Comparison of ENCODE assay signal across 15 mouse cellular contexts in the genomic region with DNA sequence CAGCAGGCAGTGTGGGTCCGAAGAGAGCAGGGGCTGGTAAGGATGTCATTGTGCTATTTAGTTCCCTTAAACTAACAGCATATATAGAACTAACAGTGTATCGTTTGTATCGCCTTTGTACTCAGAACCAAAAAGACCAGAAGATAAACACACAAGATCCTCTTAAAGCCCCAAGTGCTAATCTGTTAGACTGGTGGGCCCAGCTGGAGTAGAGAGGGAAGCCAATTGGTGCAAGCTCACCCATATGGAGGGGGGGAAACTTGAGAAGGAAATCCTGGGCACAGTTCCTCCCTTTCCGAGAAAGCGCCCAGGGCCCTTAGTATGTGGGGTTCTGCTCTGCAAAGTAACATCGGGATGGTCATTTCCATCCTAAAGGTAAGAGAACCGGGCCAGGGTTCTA. TPM values are rescaled to one million over a fixed set of nuclear protein-coding genes. Genes with fewer than 3 reads are reported as not detected.
A peak's percentile ranks its signal among the peaks of the same experiment; 100 is the strongest.
DNase-seq lines count a peak whose midpoint lies in the region; ATAC-seq and TF ChIP-seq lines count a peak whose summit lies in the region.
"Had no signal": no experiment of that assay in that cellular context is flagged by ENCODE, and none has a peak within 500 bp of the region (broad histone marks: within the 10 kb centered on the region; RNA-seq: fewer than 3 reads in every experiment).

No protein-coding gene starts in this region.

- H3K27me3 ChIP-seq in forebrain, embryonic 13.5 days = no peaks in the 10 kb centered on the region
- H3K27me3 ChIP-seq in forebrain, embryonic 11.5 days (ENCODE audit: control insufficient read depth, insufficient read depth, low read length) = no peaks in the 10 kb centered on the region
- H3K27me3 ChIP-seq in lung, embryonic 14.5 days (ENCODE audit: insufficient read depth, low read length) = no peaks in the 10 kb centered on the region
- no peaks in the 10 kb centered on the region for H3K27me3 ChIP-seq in embryonic facial prominence, embryonic 12.5 days
- H3K27me3 ChIP-seq in intestine, embryonic 15.5 days (replicated peaks) = no peaks in the 10 kb centered on the region

- H3K4me1 ChIP-seq in forebrain, embryonic 13.5 days = peaks cover 9% of the 10 kb centered on the region
- H3K4me1 ChIP-seq in forebrain, embryonic 11.5 days (replicated peaks; ENCODE audit: control insufficient read depth, insufficient read depth, low read length) = no peaks in the 10 kb centered on the region
- H3K4me1 ChIP-seq in lung, embryonic 14.5 days (ENCODE audit: insufficient read depth) = peaks cover 5% of the 10 kb centered on the region; the same call in 1 of the 2 replicates
- peaks cover 29% of the 10 kb centered on the region for H3K4me1 ChIP-seq in embryonic facial prominence, embryonic 12.5 days
- H3K4me1 ChIP-seq in intestine, embryonic 15.5 days (replicated peaks) = peaks cover 6% of the 10 kb centered on the region; the same call in 1 of the 2 replicates

- 0 out of 2 replicates have a peak overlapping the region, but pooled peaks have one; percentile 0 for H3K4me2 ChIP-seq in forebrain, embryonic 13.5 days
- no peak overlapping the region for H3K4me2 ChIP-seq in forebrain, embryonic 11.5 days (ENCODE audit: low read depth, low read length, severe bottlenecking)
- H3K4me2 ChIP-seq in lung, embryonic 14.5 days = no peak overlapping the region
- H3K4me2 ChIP-seq in embryonic facial prominence, embryonic 12.5 days (replicated peaks) = peak overlapping the region; percentile 21; the same call in 1 of the 2 replicates
- H3K4me2 ChIP-seq in intestine, embryonic 15.5 days (replicated peaks) = 0 out of 2 replicates have a peak overlapping the region, but pooled peaks have one; percentile 6

- TF ChIP-seq CTCF in lung, embryonic 14.5 days (IDR thresholded peaks at IDR 0.05; ENCODE audit: low read depth) = no peak

- peak overlapping the region; percentile 65 for H3K27ac ChIP-seq in forebrain, embryonic 13.5 days
- H3K27ac ChIP-seq in forebrain, embryonic 11.5 days (ENCODE audit: low read depth, low read length) = no peak overlapping the region
- no peak overlapping the region for H3K27ac ChIP-seq in lung, embryonic 14.5 days (ENCODE audit: low read depth)
- peak overlapping the region; percentile 37 for H3K27ac ChIP-seq in embryonic facial prominence, embryonic 12.5 days
- H3K27ac ChIP-seq in intestine, embryonic 15.5 days = peak overlapping the region; percentile 25; the same call in 1 of the 2 replicates
- H3K27ac ChIP-seq: layer of hippocampus, adult 2 months had no signal

- DNase-seq in forebrain, embryonic 11.5 days (ENCODE audit: low spot score) = no peak
- DNase-seq in lung, embryonic 14.5 days = no peak
- DNase-seq in lung, postnatal 36 days = no peak
- no peak for DNase-seq in layer of hippocampus, adult 8-10 months (ENCODE audit: low spot score in 2 of 2)
- no peak for DNase-seq in spleen, postnatal 36 days (ENCODE audit: low spot score in 2 of 2)
- DNase-seq: cerebellum, postnatal 36 days; gastrocnemius, postnatal 10 days; heart, postnatal 36 days; lung, postnatal 14 days; right cerebral cortex, adult 18-20 months; thymus, postnatal 14 days had no signal

- WGBS in forebrain, embryonic 13.5 days = 67% methylated on average over 7 of the region's 7 CpGs
- WGBS in forebrain, embryonic 11.5 days = 66% methylated on average over 7 of the region's 7 CpGs
- WGBS in lung, embryonic 14.5 days = 29% methylated on average over 7 of the region's 7 CpGs
- 57% methylated on average over 7 of the region's 7 CpGs for WGBS in embryonic facial prominence, embryonic 12.5 days
- 48% methylated on average over 7 of the region's 7 CpGs for whole genome bisulfite sequencing in intestine, embryonic 15.5 days

- no peak overlapping the region for H3K9ac ChIP-seq in forebrain, embryonic 13.5 days
- no peak overlapping the region for H3K9ac ChIP-seq in forebrain, embryonic 11.5 days (ENCODE audit: low read length)
- H3K9ac ChIP-seq in lung, embryonic 14.5 days = peak overlapping the region; percentile 2; the same call in 1 of the 2 replicates
- H3K9ac ChIP-seq in embryonic facial prominence, embryonic 12.5 days = no peak overlapping the region
- no peak overlapping the region for H3K9ac ChIP-seq in intestine, embryonic 15.5 days

- H3K4me3 ChIP-seq in forebrain, embryonic 13.5 days = no peak overlapping the region
- no peak overlapping the region for H3K4me3 ChIP-seq in forebrain, embryonic 11.5 days (ENCODE audit: low read depth, low read length)
- H3K4me3 ChIP-seq in lung, embryonic 14.5 days (ENCODE audit: low read depth, low read length) = no peak overlapping the region
- no peak overlapping the region for H3K4me3 ChIP-seq in embryonic facial prominence, embryonic 12.5 days
- no peak overlapping the region for H3K4me3 ChIP-seq in intestine, embryonic 15.5 days (replicated peaks)
- H3K4me3 ChIP-seq: layer of hippocampus, adult 2 months had no signal

- ATAC-seq in forebrain, embryonic 13.5 days = no peak
- no peak for ATAC-seq in forebrain, embryonic 11.5 days (replicated peaks; ENCODE audit: low FRiP score)
- ATAC-seq in lung, embryonic 14.5 days (ENCODE audit: insufficient read depth) = no peak
- no peak for ATAC-seq in embryonic facial prominence, embryonic 12.5 days (ENCODE audit: insufficient number of reproducible peaks, insufficient read depth, low FRiP score, low TSS enrichment)
- peak; percentile 12; the same call in 1 of the 2 replicates for ATAC-seq in intestine, embryonic 15.5 days

- H3K36me3 ChIP-seq in forebrain, embryonic 13.5 days (ENCODE audit: poor library complexity, severe bottlenecking) = no peaks in the 10 kb centered on the region
- H3K36me3 ChIP-seq in forebrain, embryonic 11.5 days (ENCODE audit: control insufficient read depth, insufficient read depth, low read length) = no peaks in the 10 kb centered on the region
- H3K36me3 ChIP-seq in lung, embryonic 14.5 days (ENCODE audit: insufficient read depth) = no peaks in the 10 kb centered on the region
- H3K36me3 ChIP-seq in embryonic facial prominence, embryonic 12.5 days = no peaks in the 10 kb centered on the region
- H3K36me3 ChIP-seq in intestine, embryonic 15.5 days = no peaks in the 10 kb centered on the region

- no peaks in the 10 kb centered on the region for H3K9me3 ChIP-seq in forebrain, embryonic 13.5 days (replicated peaks)
- no peaks in the 10 kb centered on the region for H3K9me3 ChIP-seq in forebrain, embryonic 11.5 days (ENCODE audit: control insufficient read depth, low read length)
- no peaks in the 10 kb centered on the region for H3K9me3 ChIP-seq in lung, embryonic 14.5 days (ENCODE audit: low read depth, low read length)
- H3K9me3 ChIP-seq in embryonic facial prominence, embryonic 12.5 days = no peaks in the 10 kb centered on the region
- no peaks in the 10 kb centered on the region for H3K9me3 ChIP-seq in intestine, embryonic 15.5 days

RNA-seq across cellular contexts. Expression of gene Bcl7a, which starts 33.4 kb away (rescaled TPM):
- 66.4 and 75.0 TPM in 2 replicates for polyA plus RNA-seq in forebrain, embryonic 13.5 days (2015; fragmentation: Nextera tagmentation; extraction: Ambion mirVana)
- 57.1 and 61.7 TPM in 2 replicates for polyA plus RNA-seq in forebrain, embryonic 11.5 days (2014; fragmentation: Nextera tagmentation; extraction: Ambion mirVana)
- 24.9 and 25.0 TPM in 2 replicates for polyA plus RNA-seq in lung, embryonic 14.5 days (2014; fragmentation: Nextera tagmentation; extraction: Ambion mirVana)
- polyA plus RNA-seq in embryonic facial prominence, embryonic 12.5 days (2016; fragmentation: Nextera tagmentation; extraction: Ambion mirVana) = 41.8 and 44.7 TPM in 2 replicates
- 15.9 and 16.4 TPM in 2 replicates for polyA plus RNA-seq in intestine, embryonic 15.5 days (2015; fragmentation: Nextera tagmentation; extraction: Ambion mirVana)
- 10 to 100 TPM; 58.5 to 66.1 (median 62.9) TPM for total RNA-seq in layer of hippocampus, adult 8-10 months (2022)

RNA-seq across cellular contexts. Expression of gene Wdr66, which starts 58.3 kb away (rescaled TPM):
- 1.5 and 2.1 TPM in 2 replicates for polyA plus RNA-seq in forebrain, embryonic 13.5 days (2015; fragmentation: Nextera tagmentation; extraction: Ambion mirVana)
- 1.1 and 1.9 TPM in 2 replicates for polyA plus RNA-seq in forebrain, embryonic 11.5 days (2014; fragmentation: Nextera tagmentation; extraction: Ambion mirVana)
- polyA plus RNA-seq in lung, embryonic 14.5 days (2014; fragmentation: Nextera tagmentation; extraction: Ambion mirVana) = 0.57 and 0.78 TPM in 2 replicates
- polyA plus RNA-seq in embryonic facial prominence, embryonic 12.5 days (2016; fragmentation: Nextera tagmentation; extraction: Ambion mirVana) = 5.6 and 6.4 TPM in 2 replicates
- 0.74 and 0.79 TPM in 2 replicates for polyA plus RNA-seq in intestine, embryonic 15.5 days (2015; fragmentation: Nextera tagmentation; extraction: Ambion mirVana)
- total RNA-seq in layer of hippocampus, adult 8-10 months (2022) = 1 to 10 TPM; 3.5 to 5.9 (median 5.2) TPM

Comparison
In these comparisons a context has a peak if more than half of its experiments do, and no peak if none do; other contexts are left out.
1. H3K27ac ChIP-seq: peak in forebrain, embryonic 13.5 days (single experiment), embryonic facial prominence, embryonic 12.5 days (single experiment) and intestine, embryonic 15.5 days (single experiment); none in forebrain, embryonic 11.5 days (single experiment) and lung, embryonic 14.5 days (single experiment).
2. H3K4me2 ChIP-seq: peak in forebrain, embryonic 13.5 days (single experiment), embryonic facial prominence, embryonic 12.5 days (single experiment) and intestine, embryonic 15.5 days (single experiment); none in forebrain, embryonic 11.5 days (single experiment) and lung, embryonic 14.5 days (single experiment).